Mouse (Mus musculus): ENCODE measurements at regions not wholly inside any gene's neighbourhood (a gene's known extent, or its start where the extent isn't known, plus 50 kb on each side); places are given as distances from the start of the nearest gene placed in this dataset.
A peak's percentile ranks its signal among the peaks of the same experiment; 100 is the strongest.

DNA sequence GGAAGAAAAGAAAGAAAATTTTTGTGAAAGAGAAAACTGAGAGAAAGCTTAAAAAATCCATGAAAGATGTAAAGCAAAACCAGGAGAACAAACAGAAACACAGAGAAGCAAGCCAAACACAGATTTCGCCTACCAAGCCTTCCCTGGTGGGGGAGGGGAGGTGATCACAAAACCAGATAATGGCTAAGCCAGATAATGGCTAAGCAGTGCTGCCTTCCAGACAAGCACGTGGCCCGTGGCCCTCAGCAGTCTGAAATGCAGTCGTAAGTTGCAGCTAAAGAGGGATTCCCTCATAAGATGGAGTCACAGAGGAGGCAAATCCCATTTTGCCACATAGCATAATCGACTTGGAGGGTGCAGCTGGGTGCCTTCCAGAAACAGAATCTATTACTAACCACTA is 179.0 kb upstream of the Car8 start:
- H3K4me2 ChIP-seq = no peak overlapping the region
- H3K4me1 ChIP-seq = 0 out of 2 replicates have a peak, but pooled peaks cover 2% of the 10 kb centered on the region
- no peak overlapping the region for H3K27ac ChIP-seq
- H3K4me3 ChIP-seq (replicated peaks) = no peak overlapping the region
- no peaks in the 10 kb centered on the region for H3K27me3 ChIP-seq
- no peak overlapping the region for H3K9ac ChIP-seq
- H3K36me3 ChIP-seq = no peaks in the 10 kb centered on the region
- WGBS = 42% methylated on average over 5 of the region's 5 CpGs
- no peaks in the 10 kb centered on the region for H3K9me3 ChIP-seq (replicated peaks)
- ATAC-seq (replicated peaks; ENCODE audit: low FRiP score) = no peak

DNA sequence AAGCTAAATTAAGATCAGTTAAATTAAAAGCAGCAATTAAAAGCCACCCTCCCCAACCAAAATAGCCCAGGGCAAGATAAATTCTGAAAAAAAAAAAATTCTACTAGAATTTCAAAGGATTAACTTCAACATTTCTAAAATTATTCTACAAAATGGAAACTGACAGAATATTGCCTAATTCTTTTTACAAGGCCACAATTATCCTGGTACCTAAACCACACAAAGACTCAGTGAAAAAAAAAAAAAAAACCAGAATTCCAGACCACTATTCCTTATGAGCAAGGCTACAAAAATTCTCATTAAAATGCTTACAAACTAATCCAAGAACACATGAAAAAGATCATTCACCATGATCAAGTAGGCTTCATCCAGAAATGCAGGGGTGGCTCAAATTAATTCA is 174.5 kb upstream of the Car8 start:
- H3K27ac ChIP-seq = no peak overlapping the region
- ATAC-seq (replicated peaks; ENCODE audit: low FRiP score) = no peak

DNA sequence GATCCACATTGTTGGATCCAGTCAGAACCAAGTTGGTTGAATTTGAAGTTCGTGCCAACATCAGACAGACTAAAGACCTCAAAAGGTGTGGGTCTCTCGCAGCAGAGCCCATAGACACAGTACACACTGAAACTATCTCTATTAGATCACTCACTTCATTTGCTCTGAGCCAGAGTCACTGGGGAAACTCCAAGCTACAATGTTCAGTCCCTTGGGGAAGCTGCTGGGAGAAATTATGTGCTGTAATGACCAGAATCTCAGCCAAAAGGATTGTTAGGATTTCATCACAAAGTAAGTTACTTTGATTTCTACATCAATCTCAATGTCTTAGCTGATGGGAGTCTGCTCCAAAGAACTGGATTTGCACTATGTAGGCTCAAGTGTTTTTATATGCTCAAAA is 161.2 kb upstream of the Car8 start:
- no peak overlapping the region for H3K4me3 ChIP-seq (replicated peaks)
- H3K4me1 ChIP-seq = no peaks in the 10 kb centered on the region
- ATAC-seq (replicated peaks; ENCODE audit: low FRiP score) = no peak
- no peak overlapping the region for H3K27ac ChIP-seq
- H3K4me2 ChIP-seq = no peak overlapping the region
- H3K9me3 ChIP-seq (replicated peaks) = no peaks in the 10 kb centered on the region
- 91% methylated on average over 2 of the region's 2 CpGs for WGBS
- no peaks in the 10 kb centered on the region for H3K27me3 ChIP-seq
- no peak overlapping the region for H3K9ac ChIP-seq
- H3K36me3 ChIP-seq = no peaks in the 10 kb centered on the region

More for the DNA sequence above, 174.5 kb upstream of the Car8 start:
- Histone ChIP-seq H3K27me3 (no peaks in the 10 kb centered on the region), H3K9me3 (replicated peaks) (no peaks in the 10 kb centered on the region), H3K4me3 (replicated peaks) (no peak overlapping the region), H3K36me3 (no peaks in the 10 kb centered on the region), H3K4me2 (no peak overlapping the region), H3K4me1 (no peaks in the 10 kb centered on the region), H3K9ac (no peak overlapping the region)

DNA sequence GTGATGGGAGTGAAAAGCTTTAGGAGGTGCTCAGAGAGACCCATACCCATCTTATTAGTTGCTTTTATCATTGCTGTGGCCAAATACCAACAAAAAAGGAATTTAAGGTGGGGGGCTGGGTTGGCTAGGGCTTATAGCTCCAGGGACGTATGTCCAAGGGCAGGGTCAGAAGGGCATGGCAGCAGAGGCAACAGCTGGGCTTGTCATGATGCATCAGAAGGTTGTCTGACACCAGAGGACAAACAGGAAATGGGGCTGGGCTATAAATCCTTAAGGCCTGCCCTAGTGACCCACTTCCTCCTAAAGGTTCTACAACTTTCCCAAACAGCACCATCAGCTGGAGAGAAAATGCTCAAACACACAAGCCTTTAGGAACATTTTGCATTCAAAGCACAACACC is 160.6 kb upstream of the Car8 start:
- Histone ChIP-seq H3K36me3 (no peaks in the 10 kb centered on the region), H3K27ac (no peak overlapping the region), H3K9me3 (replicated peaks) (no peaks in the 10 kb centered on the region), H3K4me3 (replicated peaks) (no peak overlapping the region), H3K9ac (no peak overlapping the region), H3K27me3 (no peaks in the 10 kb centered on the region), H3K4me1 (no peaks in the 10 kb centered on the region), H3K4me2 (no peak overlapping the region)
- ATAC-seq (replicated peaks; ENCODE audit: low FRiP score) = no peak
- 62% methylated on average over 1 of the region's 1 CpGs for WGBS

DNA sequence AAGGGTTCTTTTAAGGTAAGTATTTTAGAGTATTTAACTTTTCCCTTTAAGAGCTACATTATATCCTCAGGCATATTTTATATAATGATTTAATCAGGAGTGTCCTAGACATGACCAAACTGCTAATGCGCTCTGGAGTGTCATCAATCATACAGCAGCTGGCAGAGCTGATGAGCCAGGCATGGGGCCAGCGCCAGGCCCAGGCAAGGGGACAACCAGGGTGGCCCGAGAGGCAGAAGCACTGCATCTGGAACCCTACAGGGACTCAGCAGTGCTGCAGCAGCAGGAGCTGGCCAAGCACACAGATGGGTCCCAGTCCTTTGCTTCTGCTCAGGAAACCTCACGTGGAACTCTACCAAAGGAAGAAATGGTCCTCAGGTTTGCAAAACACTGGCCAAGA is 160.1 kb upstream of the Car8 start:
- no peak overlapping the region for H3K4me3 ChIP-seq (replicated peaks)
- H3K9me3 ChIP-seq (replicated peaks) = no peaks in the 10 kb centered on the region
- H3K9ac ChIP-seq = no peak overlapping the region
- H3K4me1 ChIP-seq = no peaks in the 10 kb centered on the region
- WGBS = 75% methylated on average over 4 of the region's 4 CpGs
- no peak overlapping the region for H3K27ac ChIP-seq
- 0 out of 2 replicates have a peak, but pooled peaks have one; percentile 64 for ATAC-seq (replicated peaks; ENCODE audit: low FRiP score)
- H3K27me3 ChIP-seq = no peaks in the 10 kb centered on the region
- no peak overlapping the region for H3K4me2 ChIP-seq
- H3K36me3 ChIP-seq = no peaks in the 10 kb centered on the region

DNA sequence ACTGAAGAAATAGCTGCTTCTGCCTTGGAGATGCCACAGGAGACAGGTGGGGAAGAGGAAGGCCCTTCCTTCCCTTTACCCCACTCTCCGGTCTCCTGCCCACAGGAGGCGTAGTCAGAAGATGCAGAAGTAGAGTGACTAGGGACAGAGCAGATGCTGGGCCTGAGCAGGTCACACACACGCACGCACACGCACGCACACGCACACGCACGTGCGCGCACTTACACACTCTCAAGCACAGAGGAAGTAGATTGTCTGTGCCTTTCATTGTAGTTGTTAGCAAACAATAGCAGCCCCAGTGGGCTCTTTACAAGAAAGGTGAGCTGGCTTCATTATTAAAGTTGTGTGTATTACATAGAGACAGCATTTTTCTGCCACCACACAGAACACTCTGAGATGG is 144.3 kb upstream of the Car8 start:
- Histone ChIP-seq H3K9me3 (replicated peaks) (no peaks in the 10 kb centered on the region), H3K4me2 (no peak overlapping the region), H3K36me3 (no peaks in the 10 kb centered on the region), H3K4me3 (replicated peaks) (no peak overlapping the region), H3K9ac (no peak overlapping the region), H3K27ac (no peak overlapping the region), H3K27me3 (no peaks in the 10 kb centered on the region), H3K4me1 (peaks cover 6% of the 10 kb centered on the region; the same call in 1 of the 2 replicates)
- no peak for ATAC-seq (replicated peaks; ENCODE audit: low FRiP score)
- WGBS = 93% methylated on average over 11 of the region's 11 CpGs

DNA sequence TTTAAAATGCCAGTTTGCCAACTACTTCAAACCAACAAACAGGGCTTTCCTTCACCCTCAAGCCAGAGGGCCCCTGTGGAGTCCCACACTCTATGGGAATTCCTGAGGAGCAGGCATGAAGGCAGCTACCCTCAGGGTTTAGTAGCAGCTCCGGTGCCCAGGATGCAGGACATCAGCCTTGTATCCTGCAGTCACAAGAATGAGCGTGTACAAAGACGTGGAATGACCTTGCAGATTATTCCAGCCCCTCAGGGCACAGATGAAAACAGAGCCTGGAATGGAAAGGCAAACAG is 143.2 kb upstream of the Car8 start:
- Histone ChIP-seq H3K27me3 (no peaks in the 10 kb centered on the region), H3K9ac (no peak overlapping the region), H3K4me2 (no peak overlapping the region), H3K27ac (no peak overlapping the region), H3K4me1 (peaks cover 6% of the 10 kb centered on the region; the same call in 1 of the 2 replicates), H3K36me3 (no peaks in the 10 kb centered on the region), H3K9me3 (replicated peaks) (no peaks in the 10 kb centered on the region), H3K4me3 (replicated peaks) (no peak overlapping the region)
- 77% methylated on average over 3 of the region's 3 CpGs for WGBS
- ATAC-seq (replicated peaks; ENCODE audit: low FRiP score) = no peak; the same call in 1 of the 2 replicates

DNA sequence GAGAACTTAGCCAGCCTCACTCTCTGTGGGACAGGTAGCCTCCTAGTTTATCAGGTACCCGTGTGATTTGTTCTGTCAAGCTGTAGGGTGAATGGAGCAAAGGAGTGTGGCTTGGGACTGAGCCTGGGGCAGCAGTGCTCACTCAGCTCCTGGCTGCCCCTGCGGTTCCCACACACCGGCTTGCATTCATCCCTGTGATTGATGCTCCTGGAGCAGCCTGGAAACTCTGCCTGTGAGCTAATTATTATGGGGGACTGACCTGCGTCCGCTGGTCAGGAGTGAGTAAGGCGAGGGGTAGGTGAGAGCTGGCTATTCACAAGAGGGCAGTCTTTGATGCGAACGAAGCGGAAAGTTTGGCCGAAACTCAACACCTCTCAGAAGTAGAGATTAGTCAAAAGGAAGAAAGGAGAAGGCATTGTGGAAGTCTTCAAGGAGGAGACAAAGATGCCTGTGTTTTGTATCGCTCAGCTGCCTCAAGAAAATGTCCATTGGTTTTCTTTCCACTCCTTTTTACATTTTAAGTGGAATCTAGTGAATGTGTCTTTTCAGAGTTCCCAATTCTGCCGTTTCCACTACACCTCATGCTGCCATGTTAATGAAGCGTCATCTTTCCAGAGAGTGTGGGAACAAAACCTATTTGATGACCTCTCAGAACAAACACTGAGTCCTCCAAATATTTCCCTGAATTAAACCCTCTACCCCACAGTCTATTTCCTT is 142.7 kb upstream of the Car8 start:
- Histone ChIP-seq H3K36me3 (no peaks in the 10 kb centered on the region), H3K4me1 (peaks cover 6% of the 10 kb centered on the region; the same call in 1 of the 2 replicates), H3K27me3 (no peaks in the 10 kb centered on the region), H3K4me2 (no peak overlapping the region), H3K4me3 (replicated peaks) (no peak overlapping the region), H3K27ac (no peak overlapping the region), H3K9ac (no peak overlapping the region), H3K9me3 (replicated peaks) (no peaks in the 10 kb centered on the region)
- 25% methylated on average over 13 of the region's 13 CpGs for WGBS
- peak; percentile 81 for ATAC-seq (replicated peaks; ENCODE audit: low FRiP score)

DNA sequence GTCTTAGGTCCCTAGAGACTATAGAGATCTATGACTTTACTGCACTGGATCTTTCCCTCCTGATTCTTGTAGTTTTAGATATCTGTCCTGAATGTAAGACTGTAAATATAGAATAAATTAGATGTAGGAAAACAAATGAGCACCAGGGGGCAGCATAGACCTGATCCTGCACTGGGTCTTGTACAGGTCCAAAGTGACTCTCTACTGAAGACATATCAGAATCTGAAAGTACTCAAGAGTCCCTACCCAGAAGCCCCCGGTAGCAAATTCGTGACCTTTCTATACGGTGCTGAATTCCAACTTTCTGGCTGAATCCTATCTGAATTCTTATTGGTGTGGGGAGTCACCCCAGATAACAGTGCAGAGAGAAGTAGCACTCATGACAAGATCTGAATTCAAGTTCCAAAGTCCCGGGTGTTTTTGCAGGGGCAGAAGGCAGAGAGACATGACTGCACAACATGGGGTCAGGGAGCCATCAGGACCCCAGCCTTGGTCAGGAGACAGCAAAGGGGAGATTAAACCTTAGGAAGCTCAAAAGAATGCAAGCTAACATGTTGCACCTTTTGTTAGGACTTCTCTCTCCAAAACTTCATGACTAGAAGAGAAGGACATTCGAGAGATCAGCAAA is 142.0 kb upstream of the Car8 start:
- H3K27ac ChIP-seq = no peak overlapping the region
- no peak overlapping the region for H3K9ac ChIP-seq
- H3K4me2 ChIP-seq = no peak overlapping the region
- peaks cover 6% of the 10 kb centered on the region; the same call in 1 of the 2 replicates for H3K4me1 ChIP-seq
- no peaks in the 10 kb centered on the region for H3K27me3 ChIP-seq
- 56% methylated on average over 5 of the region's 5 CpGs for WGBS
- no peaks in the 10 kb centered on the region for H3K9me3 ChIP-seq (replicated peaks)
- no peaks in the 10 kb centered on the region for H3K36me3 ChIP-seq
- no peak overlapping the region for H3K4me3 ChIP-seq (replicated peaks)
- ATAC-seq (replicated peaks; ENCODE audit: low FRiP score) = peak; percentile 74

DNA sequence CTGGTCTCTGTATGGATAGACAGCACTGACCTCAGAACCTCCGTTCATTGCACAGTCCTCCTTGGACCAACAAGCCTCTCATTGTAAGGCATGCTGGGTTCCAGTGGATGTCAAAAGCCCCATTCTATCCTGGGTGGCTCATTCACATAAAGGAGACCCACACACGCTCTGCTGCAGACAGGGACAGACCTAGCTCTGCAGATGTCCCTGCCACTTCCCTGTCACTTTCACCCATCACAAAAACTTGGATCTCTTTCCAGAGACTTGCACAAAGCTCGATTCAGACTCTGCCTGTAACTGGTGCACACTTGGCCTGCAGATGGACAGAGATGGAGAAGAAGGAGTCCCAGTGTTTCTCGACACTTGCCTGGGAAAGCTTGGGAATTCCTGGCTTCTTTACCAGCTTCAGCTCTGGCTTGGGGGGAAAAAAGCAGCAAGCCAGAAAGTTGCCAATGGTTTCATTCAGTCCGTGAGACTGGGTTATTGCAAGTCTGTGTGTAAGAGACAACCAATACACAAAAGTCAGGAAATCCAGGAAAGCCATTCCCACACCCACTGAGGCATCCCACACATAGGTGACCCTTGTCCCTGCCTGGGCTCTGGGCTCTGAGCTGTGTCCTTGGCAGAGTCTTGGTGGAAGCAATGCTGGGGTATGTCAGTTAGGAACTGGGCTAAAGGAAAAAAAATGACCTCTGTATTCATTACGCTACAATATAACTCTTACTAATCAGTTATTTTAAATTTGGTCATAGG is 136.1 kb upstream of the Car8 start:
- no peaks in the 10 kb centered on the region for H3K27me3 ChIP-seq
- H3K4me2 ChIP-seq = no peak overlapping the region
- 80% methylated on average over 6 of the region's 6 CpGs for WGBS
- no peak overlapping the region for H3K4me3 ChIP-seq (replicated peaks)
- H3K9ac ChIP-seq = no peak overlapping the region
- ATAC-seq (replicated peaks; ENCODE audit: low FRiP score) = no peak
- no peaks in the 10 kb centered on the region for H3K4me1 ChIP-seq
- H3K36me3 ChIP-seq = no peaks in the 10 kb centered on the region
- no peak overlapping the region for H3K27ac ChIP-seq
- H3K9me3 ChIP-seq (replicated peaks) = no peaks in the 10 kb centered on the region

DNA sequence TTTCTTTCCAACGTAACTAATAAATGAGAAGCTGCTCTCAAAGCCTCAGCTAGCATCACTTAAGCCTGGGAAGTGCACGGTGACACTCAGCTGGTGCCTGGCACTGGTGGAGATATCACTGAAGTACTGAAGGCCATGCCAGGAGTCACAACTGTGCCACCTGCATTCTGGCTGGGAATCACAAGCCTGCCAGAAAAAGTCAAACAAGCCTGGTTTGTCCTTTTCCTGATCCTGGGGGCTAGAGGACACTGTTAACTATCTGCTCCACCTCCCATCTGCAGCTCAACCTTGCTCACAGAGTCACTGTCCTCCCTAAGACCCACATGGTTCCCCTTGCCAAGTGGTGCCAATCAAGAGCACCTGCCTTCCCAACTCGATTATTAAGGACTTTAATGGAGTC is 135.2 kb upstream of the Car8 start:
- Histone ChIP-seq H3K4me3 (replicated peaks) (no peak overlapping the region), H3K9ac (no peak overlapping the region), H3K4me2 (no peak overlapping the region), H3K9me3 (replicated peaks) (no peaks in the 10 kb centered on the region), H3K36me3 (no peaks in the 10 kb centered on the region), H3K27ac (no peak overlapping the region), H3K4me1 (no peaks in the 10 kb centered on the region), H3K27me3 (no peaks in the 10 kb centered on the region)
- 81% methylated on average over 3 of the region's 3 CpGs for WGBS
- ATAC-seq (replicated peaks; ENCODE audit: low FRiP score) = no peak

DNA sequence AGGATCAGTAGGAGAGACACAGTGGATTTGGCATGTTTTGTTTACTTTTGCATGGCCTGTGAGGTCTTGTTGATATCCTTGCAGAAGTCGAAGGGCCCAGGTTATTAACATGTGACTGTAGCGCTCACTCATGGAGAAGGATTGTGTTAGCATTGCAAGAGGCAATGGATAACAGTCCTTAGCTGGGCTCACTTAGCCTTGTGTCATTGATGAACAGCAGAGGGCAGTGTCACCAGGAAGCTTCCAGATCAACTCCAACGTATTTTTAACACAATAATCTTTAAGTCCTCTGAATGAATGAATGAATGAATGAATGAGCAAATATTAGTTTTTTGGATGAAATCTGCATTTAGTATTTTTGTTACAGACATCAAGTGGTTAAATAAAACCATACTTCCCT is 133.2 kb upstream of the Car8 start:
- no peak for ATAC-seq (replicated peaks; ENCODE audit: low FRiP score)
- no peak overlapping the region for H3K9ac ChIP-seq
- H3K4me2 ChIP-seq = no peak overlapping the region
- WGBS = 70% methylated on average over 3 of the region's 3 CpGs
- H3K36me3 ChIP-seq = no peaks in the 10 kb centered on the region
- H3K9me3 ChIP-seq (replicated peaks) = no peaks in the 10 kb centered on the region
- H3K4me3 ChIP-seq (replicated peaks) = no peak overlapping the region
- H3K4me1 ChIP-seq = no peaks in the 10 kb centered on the region
- H3K27ac ChIP-seq = no peak overlapping the region
- H3K27me3 ChIP-seq = no peaks in the 10 kb centered on the region

Measured in kidney, embryonic 15.5 days (tissue).